Mouse (Mus musculus) heart, embryonic 13.5 days (tissue): ENCODE results near the gene Fam160a1. TPM values are rescaled to one million over a fixed set of nuclear protein-coding genes. Genes with fewer than 3 reads are reported as not detected.

ENCODE experiments used
- ATAC-seq: fragments of 200-750 bp; cut with Nextera tagmentation; 2 replicates; pipeline ENCODE4 v1.8.0; 2017; ENCODE audit warnings: moderate TSS enrichment; ENCODE audit not compliant: insufficient number of reproducible peaks, low FRiP score, low TSS enrichment; ENCODE audit errors: extremely low read depth
- H3K27ac ChIP-seq: fragments of 300-500 bp; sonication (generic); replicated peaks from 2 replicates; pipeline ENCODE4 v1.5.1; 2015; ENCODE audit warnings: moderate library complexity, mild to moderate bottlenecking, inconsistent platforms
- H3K27me3 ChIP-seq: fragments of 300-500 bp; sonication (generic); replicated peaks from 2 replicates; pipeline ENCODE4 v1.6.1; 2015; ENCODE audit warnings: mild to moderate bottlenecking, inconsistent platforms
- H3K36me3 ChIP-seq: fragments of 300-500 bp; sonication (generic); 2 replicates; pipeline ENCODE4 v1.6.1; 2015; ENCODE audit warnings: mild to moderate bottlenecking, inconsistent platforms
- H3K4me1 ChIP-seq: fragments of 300-500 bp; sonication (generic); 2 replicates; pipeline ENCODE4 v1.6.1; 2015; ENCODE audit warnings: inconsistent platforms
- H3K4me2 ChIP-seq: fragments of 300-500 bp; sonication (generic); 2 replicates; pipeline ENCODE4 v1.6.1; 2015; ENCODE audit warnings: inconsistent platforms, mild to moderate bottlenecking, moderate library complexity
- H3K4me3 ChIP-seq: fragments of 300-500 bp; sonication (generic); 2 replicates; pipeline ENCODE4 v1.5.1; 2015; ENCODE audit warnings: moderate library complexity, mild to moderate bottlenecking, inconsistent platforms
- H3K9ac ChIP-seq: fragments of 300-500 bp; sonication (generic); 2 replicates; pipeline ENCODE4 v1.6.1; 2015; ENCODE audit warnings: inconsistent platforms, mild to moderate bottlenecking, moderate library complexity
- H3K9me3 ChIP-seq: fragments of 300-500 bp; sonication (generic); 2 replicates; pipeline ENCODE4 v1.6.1; 2016; ENCODE audit warnings: inconsistent platforms
- WGBS: fragments of 180-500 bp; shearing (Covaris S2); methylation state at CpG from one replicate; pipeline ENCODE4 v1.1.7; 2015; ENCODE audit warnings: mixed read lengths; 5-methylcytosine and 5-hydroxymethylcytosine counted together
- polyA plus RNA-seq: library from polyadenylated mRNA; unstranded; fragments of >200 nt; fragmentation: Nextera tagmentation; extraction: Ambion mirVana; gene quantifications from 2 replicates; pipeline ENCODE4 v1.2.1, GENCODE M21; 2015

Gene Fam160a1
- polyA plus RNA-seq, 1 experiment from 2014 or later, result 3.5 TPM

- Histone ChIP-seq H3K27ac (no peak overlapping the region), H3K9ac (no peak overlapping the region), H3K27me3 (no peaks in the 10 kb centered on the region), H3K36me3 (peaks cover 12% of the 10 kb centered on the region), H3K4me3 (no peak overlapping the region), H3K4me2 (no peak overlapping the region), H3K9me3 (no peaks in the 10 kb centered on the region), H3K4me1 (peaks cover 51% of the 10 kb centered on the region)
- WGBS, result 91% methylated on average over 3 of the region's 3 CpGs
- no peak for ATAC-seq
Measured at GRCm38 (mm10) chr3:85655538-85655937, 161.6 kb downstream of the Fam160a1 start.

- Histone ChIP-seq H3K36me3 (peaks cover 12% of the 10 kb centered on the region), H3K9me3 (no peaks in the 10 kb centered on the region), H3K9ac (peak overlapping the region; percentile 50), H3K4me3 (no peak overlapping the region), H3K27me3 (no peaks in the 10 kb centered on the region), H3K4me2 (peak overlapping the region; percentile 33), H3K4me1 (peaks cover 32% of the 10 kb centered on the region), H3K27ac (peak overlapping the region; percentile 13; the same call in 1 of the 2 replicates)
- ATAC-seq, result no peak
- WGBS, result 28% methylated on average over 4 of the region's 4 CpGs
Measured at GRCm38 (mm10) chr3:85652727-85653665, 164.1 kb downstream of the Fam160a1 start.

DNA sequence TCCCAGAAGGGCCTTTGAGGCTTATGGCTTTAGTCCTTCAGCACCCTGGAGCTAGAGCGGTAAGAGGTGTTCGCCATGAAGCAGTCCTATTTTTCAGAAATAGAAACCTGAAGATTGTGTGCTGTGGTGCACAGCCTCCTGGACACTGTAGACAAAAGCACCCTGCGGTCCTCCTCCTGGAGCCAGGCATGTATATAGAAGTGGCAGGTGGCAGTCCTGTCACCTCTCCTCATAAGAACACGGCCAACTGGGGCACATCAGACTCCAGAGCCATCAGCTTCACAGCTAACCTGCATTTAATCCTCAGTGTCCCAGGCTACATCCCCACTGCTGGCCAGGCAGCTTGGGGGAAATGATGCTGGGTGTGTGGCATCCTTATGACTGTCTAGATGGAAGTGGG is 167.9 kb downstream of the Fam160a1 start:
- no peaks in the 10 kb centered on the region for H3K27me3 ChIP-seq
- H3K4me1 ChIP-seq, result peaks cover 29% of the 10 kb centered on the region
- ATAC-seq, result no peak
- H3K9ac ChIP-seq, result no peak overlapping the region
- WGBS, result 76% methylated on average over 4 of the region's 4 CpGs
- no peaks in the 10 kb centered on the region for H3K9me3 ChIP-seq
- peaks cover 12% of the 10 kb centered on the region; the same call in 1 of the 2 replicates for H3K36me3 ChIP-seq
- H3K4me2 ChIP-seq, result no peak overlapping the region
- no peak overlapping the region for H3K4me3 ChIP-seq
- no peak overlapping the region for H3K27ac ChIP-seq

- Histone ChIP-seq H3K36me3 (peaks cover 9% of the 10 kb centered on the region; the same call in 1 of the 2 replicates), H3K27me3 (no peaks in the 10 kb centered on the region), H3K9ac (0 out of 2 replicates have a peak overlapping the region, but pooled peaks have one; percentile 9), H3K4me2 (no peak overlapping the region), H3K4me1 (peaks cover 11% of the 10 kb centered on the region), H3K4me3 (no peak overlapping the region), H3K27ac (peak overlapping the region; percentile 21; the same call in 1 of the 2 replicates), H3K9me3 (no peaks in the 10 kb centered on the region)
- WGBS, result 74% methylated on average over 7 of the region's 7 CpGs
- no peak for ATAC-seq
Measured at GRCm38 (mm10) chr3:85645517-85646004, 171.5 kb downstream of the Fam160a1 start.

DNA sequence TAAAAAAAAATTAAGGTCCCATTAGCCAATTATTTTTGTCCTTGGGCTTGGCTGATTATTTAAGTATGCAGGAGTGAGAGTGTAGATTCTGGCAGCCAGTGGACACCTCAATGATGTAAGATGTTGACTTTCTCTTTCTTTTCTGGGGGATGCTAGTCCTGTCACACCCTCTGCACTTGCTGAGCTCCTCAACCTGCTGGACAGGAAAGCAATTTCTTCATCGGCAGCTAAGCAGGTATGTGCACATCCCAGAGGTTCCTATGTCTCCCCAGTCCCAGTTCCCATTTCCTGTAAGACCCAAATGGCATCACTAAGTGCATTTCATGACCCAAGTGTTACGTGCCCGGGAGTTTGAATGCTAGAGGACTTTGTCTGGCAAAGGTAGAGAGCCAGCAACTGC is 172.3 kb downstream of the Fam160a1 start:
- Histone ChIP-seq H3K4me2 (no peak overlapping the region), H3K9ac (no peak overlapping the region), H3K4me1 (peaks cover 11% of the 10 kb centered on the region), H3K4me3 (no peak overlapping the region), H3K36me3 (peaks cover 9% of the 10 kb centered on the region; the same call in 1 of the 2 replicates), H3K27me3 (no peaks in the 10 kb centered on the region), H3K27ac (no peak overlapping the region), H3K9me3 (no peaks in the 10 kb centered on the region)
- WGBS, result 89% methylated on average over 3 of the region's 3 CpGs
- no peak for ATAC-seq

DNA sequence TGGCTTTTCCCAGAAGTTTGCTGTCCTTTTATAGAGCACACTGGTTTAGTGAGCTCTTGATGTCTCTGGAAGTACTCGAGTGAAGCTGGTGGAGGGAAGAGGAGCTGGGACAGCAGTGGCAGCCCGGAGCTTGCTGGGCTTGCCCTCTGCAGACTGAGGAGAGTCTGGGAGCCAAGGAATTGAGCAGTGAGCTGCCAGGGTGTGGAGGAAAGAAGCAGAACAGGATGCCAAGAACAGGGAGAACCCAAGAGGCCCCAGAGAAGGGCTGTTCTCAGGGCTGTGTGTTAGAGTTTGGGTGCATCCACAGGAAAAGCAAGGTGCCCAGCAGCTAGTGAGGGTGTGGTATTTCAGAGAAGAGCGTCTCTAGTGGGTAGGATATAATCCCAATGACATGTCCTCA is 175.3 kb downstream of the Fam160a1 start:
- Histone ChIP-seq H3K9ac (no peak overlapping the region), H3K4me1 (peaks cover 18% of the 10 kb centered on the region), H3K27me3 (no peaks in the 10 kb centered on the region), H3K27ac (no peak overlapping the region), H3K4me2 (no peak overlapping the region), H3K36me3 (peaks cover 4% of the 10 kb centered on the region; the same call in 1 of the 2 replicates), H3K9me3 (no peaks in the 10 kb centered on the region), H3K4me3 (no peak overlapping the region)
- no peak for ATAC-seq
- WGBS, result 65% methylated on average over 3 of the region's 3 CpGs

DNA sequence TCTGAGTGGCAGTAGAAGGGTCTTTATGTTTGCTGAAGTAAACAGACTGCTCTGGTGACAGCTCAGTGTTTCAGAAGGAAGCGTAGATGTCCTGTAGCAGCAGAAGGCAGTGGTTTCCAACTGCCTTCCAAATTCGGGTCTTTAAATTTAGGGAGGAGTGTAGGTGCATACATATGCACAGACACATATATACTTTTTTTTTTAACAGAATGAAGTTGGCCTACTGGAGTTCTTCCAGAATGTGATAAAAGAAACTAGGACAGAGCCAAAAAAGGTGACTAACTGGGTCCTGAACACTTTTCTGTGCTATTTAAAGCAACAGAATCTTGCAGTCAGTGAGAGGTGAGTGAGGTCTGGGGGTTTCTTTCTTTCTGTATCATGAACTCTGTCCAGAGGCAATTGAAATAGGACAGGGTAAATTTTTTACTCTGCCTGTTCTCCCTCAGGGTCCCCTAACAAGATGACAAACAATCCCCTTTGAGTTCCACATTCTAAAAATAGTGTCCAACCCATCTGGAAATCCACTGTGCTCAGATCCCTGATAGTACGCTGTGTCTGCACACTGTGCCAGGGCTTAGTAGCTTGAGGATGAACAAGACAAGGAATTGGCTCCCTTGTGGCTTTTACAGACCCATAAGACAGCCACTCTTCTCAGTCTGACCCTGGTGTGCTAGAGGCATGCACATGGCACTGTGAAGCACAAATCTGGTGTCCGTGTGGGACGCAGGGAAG is 180.2 kb downstream of the Fam160a1 start:
- H3K9ac ChIP-seq, result peak overlapping the region; percentile 57; the same call in 1 of the 2 replicates
- peaks cover 48% of the 10 kb centered on the region for H3K4me1 ChIP-seq
- H3K4me2 ChIP-seq, result peak overlapping the region; percentile 30
- H3K9me3 ChIP-seq, result no peaks in the 10 kb centered on the region
- WGBS, result 48% methylated on average over 5 of the region's 5 CpGs
- H3K27me3 ChIP-seq, result no peaks in the 10 kb centered on the region
- peak overlapping the region; percentile 97 for H3K27ac ChIP-seq
- ATAC-seq, result no peak; the same call in 1 of the 2 replicates
- H3K4me3 ChIP-seq, result no peak overlapping the region
- no peaks in the 10 kb centered on the region for H3K36me3 ChIP-seq

GRCm38 (mm10) chr3:85635591-85635990 is 181.5 kb downstream of the Fam160a1 start:
- H3K27ac ChIP-seq, result 0 out of 2 replicates have a peak overlapping the region, but pooled peaks have one; percentile 97
- H3K36me3 ChIP-seq, result no peaks in the 10 kb centered on the region
- H3K9me3 ChIP-seq, result no peaks in the 10 kb centered on the region
- H3K27me3 ChIP-seq, result no peaks in the 10 kb centered on the region
- no peak overlapping the region for H3K4me3 ChIP-seq
- H3K4me1 ChIP-seq, result peaks cover 45% of the 10 kb centered on the region
- H3K4me2 ChIP-seq, result no peak overlapping the region
- H3K9ac ChIP-seq, result no peak overlapping the region
- 85% methylated on average over 2 of the region's 2 CpGs for WGBS
- ATAC-seq, result no peak

- Histone ChIP-seq H3K4me1 (peaks cover 45% of the 10 kb centered on the region), H3K9me3 (no peaks in the 10 kb centered on the region), H3K27me3 (no peaks in the 10 kb centered on the region), H3K4me2 (no peak overlapping the region), H3K9ac (no peak overlapping the region), H3K27ac (0 out of 2 replicates have a peak overlapping the region, but pooled peaks have one; percentile 3), H3K36me3 (no peaks in the 10 kb centered on the region), H3K4me3 (no peak overlapping the region)
- 46% methylated on average over 2 of the region's 2 CpGs for WGBS
- ATAC-seq, result no peak
Measured at GRCm38 (mm10) chr3:85635126-85635419, 182.0 kb downstream of the Fam160a1 start.

- Histone ChIP-seq H3K9me3 (no peaks in the 10 kb centered on the region), H3K9ac (no peak overlapping the region), H3K4me2 (no peak overlapping the region), H3K27me3 (no peaks in the 10 kb centered on the region), H3K36me3 (no peaks in the 10 kb centered on the region), H3K4me1 (peaks cover 45% of the 10 kb centered on the region), H3K4me3 (no peak overlapping the region), H3K27ac (0 out of 2 replicates have a peak overlapping the region, but pooled peaks have one; percentile 3)
- no peak for ATAC-seq
- WGBS, result 86% methylated on average over 8 of the region's 8 CpGs
Measured at GRCm38 (mm10) chr3:85634389-85635125, 182.5 kb downstream of the Fam160a1 start.

DNA sequence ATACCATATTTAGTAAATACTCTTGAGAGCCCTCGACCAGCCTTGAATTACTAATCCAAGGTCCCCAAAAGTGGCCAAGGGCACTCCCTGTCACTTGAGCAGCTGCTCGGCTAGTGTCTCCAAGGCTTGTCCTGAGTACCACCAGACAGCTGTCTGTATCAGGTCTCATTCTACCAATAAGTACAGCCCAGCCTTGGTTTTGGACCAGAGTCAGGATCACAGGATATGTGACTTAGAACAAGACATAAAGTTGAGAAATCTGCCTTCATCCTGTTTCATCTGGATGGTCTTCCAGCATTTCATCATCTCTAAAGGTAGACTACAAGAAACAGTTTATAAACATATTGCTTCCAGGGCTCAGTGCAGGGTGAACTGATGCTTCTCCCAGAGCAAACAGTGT is 183.4 kb downstream of the Fam160a1 start:
- H3K4me2 ChIP-seq, result no peak overlapping the region
- H3K9ac ChIP-seq, result no peak overlapping the region
- H3K9me3 ChIP-seq, result no peaks in the 10 kb centered on the region
- H3K27ac ChIP-seq, result no peak overlapping the region
- H3K36me3 ChIP-seq, result peaks cover 4% of the 10 kb centered on the region
- no peaks in the 10 kb centered on the region for H3K27me3 ChIP-seq
- peaks cover 45% of the 10 kb centered on the region for H3K4me1 ChIP-seq
- whole genome bisulfite sequencing, result 67% methylated on average over 2 of the region's 2 CpGs
- ATAC-seq, result no peak
- no peak overlapping the region for H3K4me3 ChIP-seq
